12 mouse cellular contexts compared by ENCODE assay signal in genomic region chr4:140406913-140407312, GRCm38 (mm10).
DNase-seq lines count a peak whose midpoint lies in the region; ATAC-seq lines count a peak whose summit lies in the region.
"Had no signal": no experiment of that assay in that cellular context is flagged by ENCODE, and none has a peak within 500 bp of the region (broad histone marks: within the 10 kb centered on the region; RNA-seq: fewer than 3 reads in every experiment).

No protein-coding gene starts in this region.

- H3K36me3 ChIP-seq in heart, embryonic 10.5 days = no peaks in the 10 kb centered on the region
- no peaks in the 10 kb centered on the region for H3K36me3 ChIP-seq in forebrain, embryonic 15.5 days
- no peaks in the 10 kb centered on the region for H3K36me3 ChIP-seq in midbrain, embryonic 16.5 days (ENCODE audit: control insufficient read depth, insufficient read depth, low read length)
- H3K36me3 ChIP-seq: intestine, embryonic 15.5 days; kidney, embryonic 15.5 days had no signal

- no peak for ATAC-seq in forebrain, embryonic 15.5 days (replicated peaks)
- ATAC-seq in midbrain, embryonic 16.5 days = 0 out of 2 replicates have a peak, but pooled peaks have one; percentile 16
- no peak for ATAC-seq in frontal cortex, adult (ENCODE audit: low TSS enrichment)

- H3K4me3 ChIP-seq in heart, embryonic 10.5 days = no peak overlapping the region
- no peak overlapping the region for H3K4me3 ChIP-seq in forebrain, embryonic 15.5 days
- H3K4me3 ChIP-seq in midbrain, embryonic 16.5 days (ENCODE audit: low read depth, low read length) = no peak overlapping the region
- H3K4me3 ChIP-seq: intestine, embryonic 15.5 days; kidney, embryonic 15.5 days had no signal

- no peaks in the 10 kb centered on the region for H3K9me3 ChIP-seq in heart, embryonic 10.5 days
- no peaks in the 10 kb centered on the region for H3K9me3 ChIP-seq in forebrain, embryonic 15.5 days
- H3K9me3 ChIP-seq in midbrain, embryonic 16.5 days (replicated peaks; ENCODE audit: control insufficient read depth, low read length, poor library complexity, severe bottlenecking) = no peaks in the 10 kb centered on the region
- H3K9me3 ChIP-seq: intestine, embryonic 15.5 days; kidney, embryonic 15.5 days had no signal

- WGBS in heart, embryonic 10.5 days = 53% methylated on average over 4 of the region's 4 CpGs
- WGBS in forebrain, embryonic 15.5 days = 75% methylated on average over 4 of the region's 4 CpGs
- WGBS in midbrain, embryonic 16.5 days = 76% methylated on average over 4 of the region's 4 CpGs

- no peak for DNase-seq in heart, embryonic 10.5 days (ENCODE audit: low spot score)
- no peak for DNase-seq in heart, postnatal 36 days
- peak; percentile 91 for DNase-seq in ES-CJ7 (ENCODE audit: low read depth, low spot score)
- DNase-seq in cerebellum, adult 11 months = no peak
- DNase-seq: lung, adult 2 months; thymus, postnatal 25 days had no signal

- H3K27ac ChIP-seq in heart, embryonic 10.5 days = peak overlapping the region; percentile 63
- H3K27ac ChIP-seq in forebrain, embryonic 15.5 days (replicated peaks) = peak overlapping the region; percentile 81
- no peak overlapping the region for H3K27ac ChIP-seq in midbrain, embryonic 16.5 days (ENCODE audit: low read length)
- H3K27ac ChIP-seq: intestine, embryonic 15.5 days; kidney, embryonic 15.5 days had no signal

- H3K4me1 ChIP-seq in heart, embryonic 10.5 days = peaks cover 19% of the 10 kb centered on the region
- H3K4me1 ChIP-seq in forebrain, embryonic 15.5 days = peaks cover 19% of the 10 kb centered on the region
- H3K4me1 ChIP-seq in midbrain, embryonic 16.5 days (ENCODE audit: control insufficient read depth, insufficient read depth, low read length) = peaks cover 8% of the 10 kb centered on the region
- H3K4me1 ChIP-seq: intestine, embryonic 15.5 days had no signal

- H3K4me2 ChIP-seq in forebrain, embryonic 15.5 days (replicated peaks) = no peak overlapping the region
- H3K4me2 ChIP-seq in midbrain, embryonic 16.5 days (ENCODE audit: low read length) = no peak overlapping the region
- H3K4me2 ChIP-seq: intestine, embryonic 15.5 days; kidney, embryonic 15.5 days; liver, embryonic 11.5 days had no signal

- intact Hi-C loops in heart, postnatal 36 days (cut with DNase I) = no loop called here

- H3K9ac ChIP-seq in forebrain, embryonic 15.5 days (replicated peaks) = no peak overlapping the region
- H3K9ac ChIP-seq in midbrain, embryonic 16.5 days (ENCODE audit: low read depth, low read length) = no peak overlapping the region
- H3K9ac ChIP-seq: intestine, embryonic 15.5 days; kidney, embryonic 15.5 days had no signal

- no peaks in the 10 kb centered on the region for H3K27me3 ChIP-seq in heart, embryonic 10.5 days (ENCODE audit: insufficient read depth, poor library complexity, severe bottlenecking)
- no peaks in the 10 kb centered on the region for H3K27me3 ChIP-seq in forebrain, embryonic 15.5 days
- no peaks in the 10 kb centered on the region for H3K27me3 ChIP-seq in midbrain, embryonic 16.5 days (ENCODE audit: control insufficient read depth, insufficient read depth, low read depth, low read length)
- H3K27me3 ChIP-seq: intestine, embryonic 15.5 days; kidney, embryonic 15.5 days had no signal
